Mouse (Mus musculus) naive thymus-derived CD4-positive, alpha-beta T cell, adult 5 months (primary cell): ENCODE measurements around the gene Col6a3. TPM values are rescaled to one million over a fixed set of nuclear protein-coding genes. Genes with fewer than 3 reads are reported as not detected.

Source experiments
- polyA plus RNA-seq: library from polyadenylated mRNA; unstranded; fragments of 100-300 nt; shearing (Covaris generic); gene quantifications from one replicate; pipeline ENCODE4 v1.2.1, GENCODE M21; 2017

Col6a3 gene
- polyA plus RNA-seq, result 0.50 TPM

GRCm38 (mm10) chr1:90843836-90844235, at the start of gene Col6a3:
Col6a3 (minus strand) TSS chr1:90843971.

Other genes starting within 250 kb of the Col6a3 start
- 143 TPM for gene Cops8, start 241.0 kb downstream of the Col6a3 start, polyA plus RNA-seq
- gene Mlph, start 71.1 kb upstream of the Col6a3 start, polyA plus RNA-seq, result not detected
- not detected for gene Prlh, start 109.1 kb upstream of the Col6a3 start, polyA plus RNA-seq
- not detected for gene Rab17, start 125.7 kb upstream of the Col6a3 start, polyA plus RNA-seq
- gene Lrrfip1, start 154.8 kb upstream of the Col6a3 start, polyA plus RNA-seq, result 226 TPM